Mouse (Mus musculus) bone marrow macrophage, adult 2 months (primary cell): ENCODE measurements around the gene Apba1.

Experiments
- CTCF ChIP-seq: IDR thresholded peaks from 2 replicates; pipeline ENCODE4 v1.5.1; 2012; ENCODE audit warnings: low read depth, mild to moderate bottlenecking, low read length, moderate library complexity
- POLR2A ChIP-seq: IDR thresholded peaks from 2 replicates; pipeline ENCODE4 v1.6.1; 2012; ENCODE audit warnings: mild to moderate bottlenecking, low read depth, low read length, borderline replicate concordance

DNA sequence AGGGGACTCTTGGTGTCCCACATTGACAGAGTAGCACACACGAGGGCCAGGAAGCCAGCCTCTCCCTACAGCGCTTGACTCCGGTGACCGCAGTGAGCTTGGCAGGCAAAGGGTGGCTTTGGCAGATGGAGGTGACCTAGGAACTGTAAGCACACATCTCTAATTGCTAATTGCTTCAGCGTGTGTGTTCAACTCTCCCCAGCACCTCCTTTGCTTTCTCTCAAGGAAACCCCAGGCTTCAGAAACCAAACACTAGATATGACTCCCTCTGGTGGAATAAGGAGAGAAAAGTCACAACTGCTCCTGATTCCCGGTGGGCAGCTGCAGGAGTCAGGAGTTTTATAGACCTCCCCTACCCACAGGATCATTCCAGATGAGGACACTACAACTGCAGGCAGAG is 200.2 kb downstream of the Apba1 start:
- TF ChIP-seq CTCF = no peak
- TF ChIP-seq POLR2A = no peak
